Mouse (Mus musculus) neural tube, embryonic 13.5 days (tissue): ENCODE measurements around the gene Iqschfp. TPM values are rescaled to one million over a fixed set of nuclear protein-coding genes. Genes with fewer than 3 reads are reported as not detected.
"Not testable (repeated sequence)": the region's sequence is repeated elsewhere in the genome, so short reads cannot be mapped to it uniquely, and the experiment has no call there.

Source experiments
- ATAC-seq: fragments of 200-750 bp; cut with Nextera tagmentation; 2 replicates; pipeline ENCODE4 v1.8.0; 2017; ENCODE audit warnings: low read depth, mild to moderate bottlenecking, moderate TSS enrichment, moderate library complexity
- H3K27ac ChIP-seq: fragments of 300-500 bp; sonication (generic); replicated peaks from 2 replicates; pipeline ENCODE4 v1.5.1; 2015; ENCODE audit warnings: moderate library complexity, mild to moderate bottlenecking, inconsistent platforms
- H3K27me3 ChIP-seq: fragments of 300-500 bp; sonication (generic); 2 replicates; pipeline ENCODE4 v1.6.1; 2015; ENCODE audit warnings: mild to moderate bottlenecking, inconsistent platforms
- H3K36me3 ChIP-seq: fragments of 300-500 bp; sonication (generic); 2 replicates; pipeline ENCODE4 v1.6.1; 2015; ENCODE audit warnings: mild to moderate bottlenecking, inconsistent platforms
- H3K4me1 ChIP-seq: fragments of 300-500 bp; sonication (generic); replicated peaks from 2 replicates; pipeline ENCODE4 v1.6.1; 2015; ENCODE audit warnings: inconsistent platforms
- H3K4me2 ChIP-seq: fragments of 300-500 bp; sonication (generic); 2 replicates; pipeline ENCODE4 v1.6.1; 2015; ENCODE audit warnings: inconsistent platforms, mild to moderate bottlenecking, moderate library complexity
- H3K4me3 ChIP-seq: fragments of 300-500 bp; sonication (generic); 2 replicates; pipeline ENCODE4 v1.5.1; 2015; ENCODE audit warnings: mild to moderate bottlenecking, inconsistent platforms
- H3K9ac ChIP-seq: fragments of 300-500 bp; sonication (generic); 2 replicates; pipeline ENCODE4 v1.6.1; 2015; ENCODE audit warnings: moderate library complexity, mild to moderate bottlenecking, inconsistent platforms
- H3K9me3 ChIP-seq: fragments of 300-500 bp; sonication (generic); 2 replicates; pipeline ENCODE4 v1.6.1; 2016; ENCODE audit warnings: inconsistent platforms
- WGBS: fragments of 180-500 bp; shearing (Covaris S2); methylation state at CpG from one replicate; pipeline ENCODE4 v1.1.7; 2015; 5-methylcytosine and 5-hydroxymethylcytosine counted together
- polyA plus RNA-seq: library from polyadenylated mRNA; unstranded; fragments of >200 nt; fragmentation: Nextera tagmentation; extraction: Ambion mirVana; gene quantifications from 2 replicates; pipeline ENCODE4 v1.2.1, GENCODE M21; 2015

Iqschfp gene
- polyA plus RNA-seq, 1 experiment from 2014 or later: 4.1 TPM

GRCm38 (mm10) chr3:68096724-68097431 lies 204.8 kb downstream of the Iqschfp start:
- H3K27me3 ChIP-seq: no peaks in the 10 kb centered on the region
- H3K36me3 ChIP-seq: no peaks in the 10 kb centered on the region
- no peak overlapping the region for H3K4me2 ChIP-seq
- no peak overlapping the region for H3K27ac ChIP-seq
- ATAC-seq: no peak
- no peak overlapping the region for H3K4me3 ChIP-seq
- no peak overlapping the region for H3K9ac ChIP-seq
- H3K4me1 ChIP-seq: peaks cover 11% of the 10 kb centered on the region
- H3K9me3 ChIP-seq: no peaks in the 10 kb centered on the region
- WGBS: 69% methylated on average over 4 of the region's 4 CpGs

- not testable (repeated sequence) for H3K9ac ChIP-seq, H3K4me1 ChIP-seq, H3K9me3 ChIP-seq, H3K4me3 ChIP-seq, H3K36me3 ChIP-seq, H3K4me2 ChIP-seq, H3K27ac ChIP-seq, ATAC-seq, H3K27me3 ChIP-seq
- WGBS: 91% methylated on average over 6 of the region's 6 CpGs
Observed at GRCm38 (mm10) chr3:68099561-68099960, 207.5 kb downstream of the Iqschfp start.

GRCm38 (mm10) chr3:68101343-68101742 lies 209.3 kb downstream of the Iqschfp start:
- Histone ChIP-seq H3K4me3 (no peak overlapping the region), H3K27me3 (no peaks in the 10 kb centered on the region), H3K9ac (no peak overlapping the region), H3K36me3 (no peaks in the 10 kb centered on the region), H3K4me1 (peaks cover 14% of the 10 kb centered on the region), H3K4me2 (no peak overlapping the region), H3K27ac (no peak overlapping the region), H3K9me3 (no peaks in the 10 kb centered on the region)
- 79% methylated on average over 4 of the region's 4 CpGs for WGBS
- ATAC-seq: no peak

GRCm38 (mm10) chr3:68105081-68105685 lies 213.2 kb downstream of the Iqschfp start:
- Histone ChIP-seq H3K4me2 (no peak overlapping the region), H3K4me1 (peaks cover 14% of the 10 kb centered on the region), H3K9ac (no peak overlapping the region), H3K9me3 (no peaks in the 10 kb centered on the region), H3K27me3 (no peaks in the 10 kb centered on the region), H3K4me3 (no peak overlapping the region), H3K36me3 (no peaks in the 10 kb centered on the region), H3K27ac (peak overlapping the region; percentile 56)
- ATAC-seq: peak; percentile 74
- WGBS: 29% methylated on average over 2 of the region's 2 CpGs

GRCm38 (mm10) chr3:68121338-68121737 lies 229.3 kb downstream of the Iqschfp start:
- Histone ChIP-seq H3K9me3 (no peaks in the 10 kb centered on the region), H3K4me2 (no peak overlapping the region), H3K4me3 (no peak overlapping the region), H3K27me3 (no peaks in the 10 kb centered on the region), H3K4me1 (peaks cover 8% of the 10 kb centered on the region; the same call in 1 of the 2 replicates), H3K9ac (no peak overlapping the region), H3K36me3 (no peaks in the 10 kb centered on the region), H3K27ac (no peak overlapping the region)
- no peak for ATAC-seq
- WGBS: 70% methylated on average over 5 of the region's 5 CpGs

GRCm38 (mm10) chr3:68126284-68126856 lies 234.3 kb downstream of the Iqschfp start:
- no peak for ATAC-seq
- Histone ChIP-seq H3K36me3 (no peaks in the 10 kb centered on the region), H3K4me1 (peaks cover 16% of the 10 kb centered on the region), H3K4me2 (no peak overlapping the region), H3K27me3 (no peaks in the 10 kb centered on the region), H3K27ac (no peak overlapping the region), H3K9ac (no peak overlapping the region), H3K4me3 (no peak overlapping the region), H3K9me3 (no peaks in the 10 kb centered on the region)
- WGBS: 41% methylated on average over 6 of the region's 6 CpGs

- ATAC-seq: no peak
- Histone ChIP-seq H3K4me3 (no peak overlapping the region), H3K9ac (no peak overlapping the region), H3K4me2 (no peak overlapping the region), H3K9me3 (no peaks in the 10 kb centered on the region), H3K36me3 (no peaks in the 10 kb centered on the region), H3K27ac (no peak overlapping the region), H3K27me3 (no peaks in the 10 kb centered on the region), H3K4me1 (peaks cover 14% of the 10 kb centered on the region)
- 97% methylated on average over 1 of the region's 1 CpGs for WGBS
Observed at GRCm38 (mm10) chr3:68130386-68130785, 238.4 kb downstream of the Iqschfp start.

GRCm38 (mm10) chr3:68138833-68139627 lies 247.0 kb downstream of the Iqschfp start:
- H3K9me3 ChIP-seq: no peaks in the 10 kb centered on the region
- no peaks in the 10 kb centered on the region for H3K36me3 ChIP-seq
- 50% methylated on average over 5 of the region's 5 CpGs for WGBS
- no peak overlapping the region for H3K9ac ChIP-seq
- 0 out of 2 replicates have a peak, but pooled peaks cover 4% of the 10 kb centered on the region for H3K4me1 ChIP-seq
- no peak overlapping the region for H3K4me3 ChIP-seq
- H3K27ac ChIP-seq: no peak overlapping the region
- H3K27me3 ChIP-seq: no peaks in the 10 kb centered on the region
- no peak overlapping the region for H3K4me2 ChIP-seq
- ATAC-seq: no peak

- Histone ChIP-seq H3K27me3 (no peaks in the 10 kb centered on the region), H3K27ac (no peak overlapping the region), H3K9me3 (no peaks in the 10 kb centered on the region), H3K4me1 (no peaks in the 10 kb centered on the region), H3K36me3 (no peaks in the 10 kb centered on the region), H3K9ac (no peak overlapping the region), H3K4me2 (no peak overlapping the region), H3K4me3 (no peak overlapping the region)
- WGBS: 80% methylated on average over 8 of the region's 8 CpGs
- ATAC-seq: no peak
Observed at GRCm38 (mm10) chr3:68150688-68151087, 258.7 kb downstream of the Iqschfp start.

- H3K9me3 ChIP-seq: no peaks in the 10 kb centered on the region
- no peaks in the 10 kb centered on the region for H3K36me3 ChIP-seq
- H3K4me2 ChIP-seq: no peak overlapping the region
- 88% methylated on average over 1 of the region's 1 CpGs for WGBS
- ATAC-seq: no peak
- no peaks in the 10 kb centered on the region for H3K27me3 ChIP-seq
- no peak overlapping the region for H3K27ac ChIP-seq
- H3K4me3 ChIP-seq: no peak overlapping the region
- H3K9ac ChIP-seq: no peak overlapping the region
- H3K4me1 ChIP-seq: peaks cover 13% of the 10 kb centered on the region
Observed at GRCm38 (mm10) chr3:68160175-68160574, 268.1 kb downstream of the Iqschfp start.

- 86% methylated on average over 3 of the region's 3 CpGs for WGBS
- no peak overlapping the region for H3K4me2 ChIP-seq
- no peaks in the 10 kb centered on the region for H3K36me3 ChIP-seq
- H3K9me3 ChIP-seq: no peaks in the 10 kb centered on the region
- no peak overlapping the region for H3K9ac ChIP-seq
- no peak for ATAC-seq
- no peaks in the 10 kb centered on the region for H3K27me3 ChIP-seq
- H3K4me3 ChIP-seq: no peak overlapping the region
- no peak overlapping the region for H3K27ac ChIP-seq
- H3K4me1 ChIP-seq: peaks cover 13% of the 10 kb centered on the region
Observed at GRCm38 (mm10) chr3:68160760-68161159, 268.7 kb downstream of the Iqschfp start.

- Histone ChIP-seq H3K36me3 (no peaks in the 10 kb centered on the region), H3K9me3 (no peaks in the 10 kb centered on the region), H3K9ac (no peak overlapping the region), H3K4me2 (no peak overlapping the region), H3K27ac (no peak overlapping the region), H3K27me3 (no peaks in the 10 kb centered on the region), H3K4me1 (no peaks in the 10 kb centered on the region; the same call in 1 of the 2 replicates), H3K4me3 (no peak overlapping the region)
- 56% methylated on average over 1 of the region's 1 CpGs for WGBS
- peak; percentile 50; the same call in 1 of the 2 replicates for ATAC-seq
Observed at GRCm38 (mm10) chr3:68178248-68178647, 286.2 kb downstream of the Iqschfp start.
